Mouse (Mus musculus) ES-Bruce4 (cell line): Measurements from ENCODE around the gene Defb19. TPM values are rescaled to one million over a fixed set of nuclear protein-coding genes. Genes with fewer than 3 reads are reported as not detected.

ENCODE experiments used
- H3K27ac ChIP-seq: 2 replicates; pipeline ENCODE4 v1.5.1; 2012; ENCODE audit warnings: low read length, inconsistent platforms; ENCODE audit not compliant: insufficient read depth
- H3K27me3 ChIP-seq: 2 replicates; pipeline ENCODE4 v1.6.1; 2012; ENCODE audit warnings: mild to moderate bottlenecking, low read length, inconsistent platforms; ENCODE audit not compliant: control insufficient read depth, poor library complexity, insufficient read depth, severe bottlenecking
- H3K36me3 ChIP-seq: 2 replicates; pipeline ENCODE4 v1.6.1; 2012; ENCODE audit warnings: inconsistent platforms, mild to moderate bottlenecking, low read length, moderate library complexity; ENCODE audit not compliant: control insufficient read depth, poor library complexity, insufficient read depth, severe bottlenecking
- H3K4me1 ChIP-seq: one replicate; pipeline ENCODE4 v1.8.1; 2011; ENCODE audit warnings: low read length; ENCODE audit not compliant: control insufficient read depth, insufficient read depth
- H3K4me3 ChIP-seq: 2 replicates; pipeline ENCODE4 v1.5.1; 2011; ENCODE audit warnings: low read depth, mild to moderate bottlenecking, low read length
- H3K9ac ChIP-seq: 2 replicates; pipeline ENCODE4 v1.6.1; 2012; ENCODE audit warnings: low read depth, mild to moderate bottlenecking, inconsistent platforms; ENCODE audit not compliant: poor library complexity, severe bottlenecking
- H3K9me3 ChIP-seq: replicated peaks from 2 replicates; pipeline ENCODE4 v1.6.1; 2012; ENCODE audit warnings: mild to moderate bottlenecking, low read length, inconsistent platforms; ENCODE audit not compliant: control insufficient read depth, poor library complexity, insufficient read depth, severe bottlenecking
- CTCF ChIP-seq: IDR thresholded peaks from one replicate; pipeline ENCODE4 v1.8.1; 2011; ENCODE audit warnings: low read depth, low read length
- EP300 ChIP-seq: IDR thresholded peaks from 2 replicates; pipeline ENCODE4 v1.6.1; 2011; ENCODE audit warnings: low read depth, low read length; ENCODE audit not compliant: insufficient read depth
- polyA plus RNA-seq: library from polyadenylated mRNA; stranded (reverse); fragments of >200 nt; gene quantifications from 2 replicates; pipeline ENCODE4 v1.2.4, GENCODE M21; 2011; ENCODE audit warnings: low read depth; ENCODE audit not compliant: missing spikeins, insufficient read depth, insufficient read length

Defb19 gene
- polyA plus RNA-seq, 1 experiment: not detected

DNA sequence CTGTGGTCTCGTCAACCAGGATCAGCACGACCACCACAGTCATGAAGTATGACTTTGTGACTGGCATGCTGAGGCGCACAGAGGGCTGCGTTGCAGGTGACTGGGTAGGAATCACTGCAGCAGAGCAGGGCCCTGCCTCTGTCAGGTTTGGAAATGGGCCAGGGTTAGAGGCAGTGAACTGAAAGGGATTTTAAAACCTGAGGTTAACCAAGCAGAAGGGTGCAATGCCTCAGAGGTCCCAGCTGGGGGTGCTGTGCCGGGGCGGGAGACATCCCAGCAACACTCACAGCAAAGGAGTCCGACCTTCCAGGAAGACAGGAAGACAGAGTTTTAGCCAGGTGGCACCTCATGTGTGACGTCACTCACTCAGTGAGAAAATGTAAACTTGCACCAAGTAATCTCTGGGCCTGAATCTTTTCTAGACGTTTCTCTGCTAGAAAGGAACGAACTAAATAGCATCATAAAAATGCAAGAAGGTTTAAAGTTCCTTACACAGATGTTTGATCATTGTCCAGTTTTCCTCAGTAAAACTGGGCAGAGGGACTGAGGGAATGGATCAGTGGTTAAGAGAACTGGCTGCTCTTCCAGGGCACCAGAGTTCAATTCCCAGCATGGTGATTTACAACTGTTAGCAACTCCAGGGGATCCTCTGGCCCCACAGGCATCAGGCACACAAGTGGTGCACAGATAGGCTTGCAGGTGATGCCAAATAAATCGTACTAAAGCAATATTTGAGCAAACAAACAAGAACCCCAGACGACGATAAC lies 40.0 kb downstream of the Defb19 start, which contains the start of gene Defb29:
Gene Defb29, minus strand, starts transcription at position 155 of the 767 bp plus-strand sequence.
- no peaks in the 10 kb centered on the region for H3K9me3 ChIP-seq
- H3K4me3 ChIP-seq: no peak within 1 kb of the TSS
- H3K27me3 ChIP-seq: no peaks in the 10 kb centered on the region
- TF ChIP-seq EP300: no peak
- peak; percentile 67 for TF ChIP-seq CTCF
- no peak within 1 kb of the TSS for H3K9ac ChIP-seq
- no peaks in the 10 kb centered on the region for H3K36me3 ChIP-seq
- no peak within 1 kb of the TSS for H3K27ac ChIP-seq
- H3K4me1 ChIP-seq: no peaks in the 10 kb centered on the region

Other genes starting within 250 kb of the Defb19 start
- gene Rbck1, start 247.7 kb downstream of the Defb19 start, polyA plus RNA-seq: 86.7 and 89.1 TPM in 2 replicates
- 11.4 and 12.3 TPM in 2 replicates for gene Trib3, start 236.3 kb downstream of the Defb19 start, polyA plus RNA-seq
- gene Nrsn2, start 203.7 kb downstream of the Defb19 start, polyA plus RNA-seq: 1.1 TPM in 1 of 2 replicates, not detected in the other
- 27.5 and 31.3 TPM in 2 replicates for gene Sox12, start 182.2 kb downstream of the Defb19 start, polyA plus RNA-seq
- 26.7 and 30.6 TPM in 2 replicates for gene Zcchc3, start 165.3 kb downstream of the Defb19 start, polyA plus RNA-seq
- gene 6820408C15Rik, start 164.7 kb downstream of the Defb19 start, polyA plus RNA-seq: not detected in 2 replicates
- gene Defb23, start 115.7 kb downstream of the Defb19 start, polyA plus RNA-seq: not detected in 2 replicates
- gene Defb20, start 103.2 kb downstream of the Defb19 start, polyA plus RNA-seq: not detected in 2 replicates
- not detected in 2 replicates for gene Defb22, start 90.2 kb downstream of the Defb19 start, polyA plus RNA-seq
- gene Defb26, start 68.6 kb downstream of the Defb19 start, polyA plus RNA-seq: not detected in 2 replicates
- gene Defb28, start 62.1 kb downstream of the Defb19 start, polyA plus RNA-seq: not detected in 2 replicates
- not detected in 2 replicates for gene Defb29, start 40.2 kb downstream of the Defb19 start, polyA plus RNA-seq
- gene Gm17416, start 11.0 kb downstream of the Defb19 start, polyA plus RNA-seq: not detected in 2 replicates
- not detected in 2 replicates for gene Defb21, start 7.6 kb downstream of the Defb19 start, polyA plus RNA-seq
- not detected in 2 replicates for gene Defb45, start 19.1 kb upstream of the Defb19 start, polyA plus RNA-seq
- not detected in 2 replicates for gene Defb36, start 24.0 kb upstream of the Defb19 start, polyA plus RNA-seq
- gene Defb25, start 42.7 kb upstream of the Defb19 start, polyA plus RNA-seq: not detected in 2 replicates
- 1.2 and 1.3 TPM in 2 replicates for gene Rem1, start 46.6 kb upstream of the Defb19 start, polyA plus RNA-seq
- gene H13, start 89.1 kb upstream of the Defb19 start, polyA plus RNA-seq: 48.1 and 52.4 TPM in 2 replicates
- 31.2 and 31.5 TPM in 2 replicates for gene Mcts2, start 106.7 kb upstream of the Defb19 start, polyA plus RNA-seq
- 19.0 and 20.5 TPM in 2 replicates for gene Id1, start 155.9 kb upstream of the Defb19 start, polyA plus RNA-seq
- gene Cox4i2, start 173.9 kb upstream of the Defb19 start, polyA plus RNA-seq: 0.94 and 1.1 TPM in 2 replicates